Mouse (Mus musculus) small intestine, adult 2 months (tissue): ENCODE data around the gene Pou4f2. TPM values are rescaled to one million over a fixed set of nuclear protein-coding genes. Genes with fewer than 3 reads are reported as not detected.

ENCODE experiments used
- H3K27ac ChIP-seq: fragments of 200-500 bp; 2 replicates; pipeline ENCODE4 v1.5.1; 2012; ENCODE audit warnings: low read depth, low read length, control low read depth, inconsistent platforms; ENCODE audit not compliant: insufficient read depth
- H3K27me3 ChIP-seq: fragments of 200-500 bp; 2 replicates; pipeline ENCODE4 v1.6.1; 2012; ENCODE audit warnings: mild to moderate bottlenecking, moderate library complexity, low read length, inconsistent platforms; ENCODE audit not compliant: control insufficient read depth, insufficient read depth
- H3K36me3 ChIP-seq: fragments of 200-500 bp; 2 replicates; pipeline ENCODE4 v1.6.1; 2012; ENCODE audit warnings: mild to moderate bottlenecking, low read length, control low read depth, inconsistent platforms; ENCODE audit not compliant: control insufficient read depth, insufficient read depth
- H3K4me1 ChIP-seq: fragments of 200-500 bp; 2 replicates; pipeline ENCODE4 v1.6.1; 2012; ENCODE audit warnings: low read length, inconsistent platforms, mixed read lengths; ENCODE audit not compliant: control insufficient read depth, insufficient read depth, insufficient read length
- H3K4me3 ChIP-seq: fragments of 200-500 bp; 2 replicates; pipeline ENCODE4 v1.5.1; 2012; ENCODE audit warnings: low read depth, mild to moderate bottlenecking, control low read depth, inconsistent platforms, low read length, moderate library complexity
- CTCF ChIP-seq: fragments of 200-500 bp; IDR thresholded peaks from 2 replicates; pipeline ENCODE4 v1.5.1; 2012; ENCODE audit warnings: low read depth, mild to moderate bottlenecking, control low read depth, inconsistent platforms, low read length, moderate library complexity, mixed read lengths; ENCODE audit not compliant: insufficient replicate concordance, insufficient read length; ENCODE audit errors: extremely low read depth
- POLR2A ChIP-seq: fragments of 200-500 bp; IDR thresholded peaks from 2 replicates; pipeline ENCODE4 v1.6.1; 2012; ENCODE audit warnings: low read depth, mild to moderate bottlenecking, control low read depth, inconsistent platforms, low read length, moderate library complexity
- WGBS: fragments of 180-500 bp; shearing (Covaris S2); methylation state at CpG from one replicate; pipeline ENCODE4 v1.1.7; 2018; 5-methylcytosine and 5-hydroxymethylcytosine counted together
- polyA plus RNA-seq: library from polyadenylated mRNA; depleted of rRNA; stranded (reverse); fragments of >200 nt; gene quantifications from 2 replicates; pipeline ENCODE4 v1.2.3, GENCODE M21; 2012

Gene Pou4f2
- polyA plus RNA-seq, 1 experiment = not detected

GRCm38 (mm10) chr8:78437140-78438045, 948 bp upstream of the Pou4f2 start:
- Histone ChIP-seq H3K27me3 (peaks cover 27% of the 10 kb centered on the region), H3K4me1 (no peaks in the 10 kb centered on the region), H3K27ac (no peak overlapping the region), H3K36me3 (no peaks in the 10 kb centered on the region), H3K4me3 (no peak overlapping the region)
- 8% methylated on average over 32 of the region's 32 CpGs for WGBS
- TF ChIP-seq CTCF (no peak), POLR2A (no peak)

GRCm38 (mm10) chr8:78436661-78437060, 216 bp upstream of the Pou4f2 start:
- TF ChIP-seq CTCF (no peak), POLR2A (no peak)
- H3K27me3 ChIP-seq = peaks cover 27% of the 10 kb centered on the region
- H3K4me1 ChIP-seq = no peaks in the 10 kb centered on the region
- H3K27ac ChIP-seq = no peak overlapping the region
- 3% methylated on average over 25 of the region's 25 CpGs for WGBS
- no peak overlapping the region for H3K4me3 ChIP-seq
- H3K36me3 ChIP-seq = no peaks in the 10 kb centered on the region

GRCm38 (mm10) chr8:78435624-78435960, 853 bp downstream of the Pou4f2 start:
- no peaks in the 10 kb centered on the region for H3K36me3 ChIP-seq
- 4% methylated on average over 18 of the region's 18 CpGs for WGBS
- peaks cover 27% of the 10 kb centered on the region for H3K27me3 ChIP-seq
- no peaks in the 10 kb centered on the region for H3K4me1 ChIP-seq
- TF ChIP-seq CTCF (no peak), POLR2A (no peak)
- H3K4me3 ChIP-seq = no peak overlapping the region
- no peak overlapping the region for H3K27ac ChIP-seq

GRCm38 (mm10) chr8:78434823-78435623, 1.4 kb downstream of the Pou4f2 start:
- TF ChIP-seq POLR2A (no peak), CTCF (no peak)
- H3K4me1 ChIP-seq = no peaks in the 10 kb centered on the region
- H3K36me3 ChIP-seq = no peaks in the 10 kb centered on the region
- 4% methylated on average over 61 of the region's 62 CpGs for WGBS
- peaks cover 27% of the 10 kb centered on the region for H3K27me3 ChIP-seq
- H3K4me3 ChIP-seq = no peak overlapping the region
- no peak overlapping the region for H3K27ac ChIP-seq

GRCm38 (mm10) chr8:78434340-78434739, 2.1 kb downstream of the Pou4f2 start:
- H3K4me3 ChIP-seq = no peak overlapping the region
- H3K36me3 ChIP-seq = no peaks in the 10 kb centered on the region
- no peak overlapping the region for H3K27ac ChIP-seq
- 9% methylated on average over 8 of the region's 8 CpGs for whole genome bisulfite sequencing
- TF ChIP-seq POLR2A (no peak), CTCF (no peak)
- H3K4me1 ChIP-seq = no peaks in the 10 kb centered on the region
- peaks cover 27% of the 10 kb centered on the region for H3K27me3 ChIP-seq

- H3K27ac ChIP-seq = no peak overlapping the region
Measured at GRCm38 (mm10) chr8:78433318-78433717, 3.1 kb downstream of the Pou4f2 start.

GRCm38 (mm10) chr8:78432451-78432850, 4.0 kb downstream of the Pou4f2 start:
- WGBS = 38% methylated on average over 1 of the region's 1 CpGs
- H3K4me3 ChIP-seq = no peak overlapping the region
- H3K36me3 ChIP-seq = no peaks in the 10 kb centered on the region
- H3K4me1 ChIP-seq = no peaks in the 10 kb centered on the region
- H3K27ac ChIP-seq = no peak overlapping the region
- TF ChIP-seq POLR2A (no peak), CTCF (no peak)
- H3K27me3 ChIP-seq = peaks cover 34% of the 10 kb centered on the region

More at GRCm38 (mm10) chr8:78433318-78433717, 3.1 kb downstream of the Pou4f2 start:
- H3K27me3 ChIP-seq = peaks cover 28% of the 10 kb centered on the region
- WGBS = 27% methylated on average over 5 of the region's 5 CpGs
- no peak for TF ChIP-seq POLR2A
- no peak overlapping the region for H3K4me3 ChIP-seq
- no peaks in the 10 kb centered on the region for H3K4me1 ChIP-seq
- H3K36me3 ChIP-seq = no peaks in the 10 kb centered on the region
